Mouse (Mus musculus) kidney, postnatal 14 days (tissue): ENCODE results near the gene Nt5c3b.
A peak's percentile ranks its signal among the peaks of the same experiment; 100 is the strongest.

Experiments
- DNase-seq: peaks from one replicate; pipeline ENCODE4 v3.0.0; 2022; ENCODE audit warnings: mixed read lengths

Nt5c3b gene

GRCm38 (mm10) chr11:100441797-100442196 is at the start of gene Nt5c3b, which contains the start of gene Klhl10:
Gene Nt5c3b (minus strand): TSS chr11:100441808.
Gene Klhl10 (plus strand): TSS chr11:100441917.
- no peak for DNase-seq

DNA sequence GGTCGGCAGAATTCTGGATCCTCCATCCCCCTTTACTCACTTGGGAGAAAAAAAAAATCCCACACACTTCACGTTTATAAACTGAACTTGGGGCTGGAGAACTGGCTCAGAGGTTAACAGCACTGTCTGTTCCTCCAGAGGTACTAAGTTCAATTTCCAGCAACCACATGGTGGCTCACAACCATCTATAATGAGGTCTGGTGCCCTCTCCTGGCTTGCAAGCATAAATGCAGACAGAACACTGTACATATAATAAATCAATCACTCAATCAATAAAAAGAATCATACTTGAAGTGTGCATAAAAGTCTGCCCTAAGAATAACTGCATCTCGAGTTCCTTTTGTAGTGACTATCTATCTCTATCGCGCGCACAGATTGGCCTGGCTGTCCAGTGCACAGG is 49.3 kb upstream of the Nt5c3b start:
- DNase-seq, result no peak

DNA sequence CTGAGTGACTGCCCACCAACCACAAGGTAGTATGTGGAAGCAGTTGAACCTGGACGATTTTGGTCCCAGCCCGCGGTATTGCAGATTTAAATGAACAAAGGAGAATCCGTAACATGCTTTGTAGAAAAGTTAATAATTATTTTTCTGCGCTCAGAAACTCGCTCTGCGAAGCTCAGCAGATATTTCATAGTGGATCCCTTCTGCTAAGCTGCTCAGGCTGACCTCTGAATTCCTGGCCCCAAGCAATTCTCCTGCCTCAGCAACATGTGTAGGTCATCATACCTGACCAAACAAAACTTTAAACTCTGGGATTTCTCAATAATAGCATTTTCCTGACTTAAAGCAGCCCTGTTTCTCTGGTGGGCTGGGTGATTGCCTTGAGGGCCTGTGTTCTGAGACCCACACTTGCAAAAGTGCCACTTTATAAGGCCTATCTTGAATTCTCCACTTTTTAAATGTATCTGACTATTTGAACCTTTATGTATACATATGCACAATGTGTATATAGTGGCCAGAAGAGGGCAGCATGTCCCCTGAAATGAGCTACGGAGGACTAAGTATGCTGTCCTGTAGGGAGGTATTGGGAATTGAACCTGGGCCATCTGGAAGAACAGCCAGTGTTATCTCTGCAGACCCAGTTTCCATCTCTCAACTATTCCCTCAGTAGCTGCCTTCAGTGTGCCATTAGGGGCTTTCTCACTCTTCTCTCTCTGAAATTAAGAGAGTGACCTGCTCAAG is 44.4 kb upstream of the Nt5c3b start:
- DNase-seq, result peak; percentile 49

DNA sequence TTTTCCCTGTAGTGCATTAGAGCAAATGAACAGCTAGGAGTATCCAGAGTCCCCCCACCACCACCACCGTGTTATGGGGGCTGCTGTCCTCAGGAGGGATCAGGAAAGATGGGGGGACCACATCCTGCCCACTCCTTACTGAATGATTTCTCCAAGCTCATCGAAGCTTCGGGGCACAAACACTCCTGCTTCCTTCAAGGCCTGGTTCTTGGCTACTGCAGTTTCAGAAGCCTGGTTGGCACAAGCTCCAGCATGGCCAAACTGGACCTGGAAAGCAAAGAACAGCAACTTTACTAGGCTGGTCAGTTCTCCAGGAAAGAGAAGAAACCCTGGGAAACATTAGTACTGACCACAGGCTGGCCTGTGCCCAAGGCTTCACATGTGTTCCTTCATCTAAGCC is 42.9 kb upstream of the Nt5c3b start:
- no peak for DNase-seq

DNA sequence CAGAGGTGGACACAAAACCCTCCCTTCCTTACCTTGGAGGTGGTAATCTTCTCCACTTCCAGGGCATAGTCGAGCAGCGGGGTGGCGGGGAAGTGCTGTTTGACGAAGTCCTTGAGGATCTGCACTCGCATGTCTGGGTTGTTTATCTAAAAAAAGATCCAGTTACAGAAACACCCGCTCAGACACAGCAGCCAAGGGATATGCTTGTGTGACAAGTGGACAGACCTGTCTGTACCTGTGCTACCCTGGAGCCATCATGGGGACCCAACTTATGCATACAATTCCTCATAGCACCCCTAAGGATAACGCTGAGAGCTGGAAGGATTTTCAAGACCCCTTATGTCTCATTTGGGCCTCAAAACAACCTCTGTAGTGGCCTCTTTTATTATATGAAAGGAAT is 37.5 kb upstream of the Nt5c3b start:
- DNase-seq, result no peak

GRCm38 (mm10) chr11:100476281-100476680 is 34.7 kb upstream of the Nt5c3b start:
- DNase-seq, result no peak

GRCm38 (mm10) chr11:100472935-100473295 is 31.3 kb upstream of the Nt5c3b start:
- no peak for DNase-seq

DNA sequence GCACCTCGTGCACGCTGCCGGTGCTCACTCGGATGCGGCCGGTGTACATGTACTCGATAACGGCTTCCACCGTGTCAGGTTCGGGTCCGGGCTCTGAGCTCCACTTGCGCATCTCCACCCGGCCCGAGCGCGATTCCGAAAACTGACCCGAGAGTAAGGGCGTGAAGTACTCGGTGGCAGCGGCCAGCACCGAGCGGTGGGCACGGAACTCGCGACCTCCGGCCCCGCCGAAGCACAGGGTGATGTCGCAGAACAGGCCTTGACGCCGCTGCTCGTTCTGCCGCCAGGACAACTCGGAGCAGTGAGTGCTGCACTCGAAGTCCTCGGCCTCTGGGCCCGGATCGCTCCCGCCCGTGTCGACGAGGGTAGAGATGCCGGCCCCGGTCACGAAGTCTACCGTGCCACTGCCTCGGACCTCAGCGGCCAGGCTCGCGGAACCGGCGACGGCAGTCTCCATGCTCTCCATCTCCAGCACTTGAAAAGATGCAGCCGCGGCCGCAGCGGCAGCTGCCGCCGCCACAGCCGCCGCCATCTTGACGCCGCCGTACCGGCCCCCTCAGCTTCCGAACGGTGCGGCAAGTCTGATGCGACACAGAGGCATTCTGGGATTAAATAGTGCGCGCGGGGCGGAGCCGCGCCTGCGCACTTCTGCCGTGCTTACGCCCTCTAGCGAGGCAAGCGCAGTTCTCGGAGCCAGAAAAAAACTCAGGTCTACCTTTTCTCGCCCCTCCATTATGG is 30.8 kb upstream of the Nt5c3b start, which contains the start of gene Klhl11:
Gene Klhl11, minus strand, starts transcription at position 545 of the 738 bp plus-strand sequence.
- DNase-seq, result peak; percentile 94

DNA sequence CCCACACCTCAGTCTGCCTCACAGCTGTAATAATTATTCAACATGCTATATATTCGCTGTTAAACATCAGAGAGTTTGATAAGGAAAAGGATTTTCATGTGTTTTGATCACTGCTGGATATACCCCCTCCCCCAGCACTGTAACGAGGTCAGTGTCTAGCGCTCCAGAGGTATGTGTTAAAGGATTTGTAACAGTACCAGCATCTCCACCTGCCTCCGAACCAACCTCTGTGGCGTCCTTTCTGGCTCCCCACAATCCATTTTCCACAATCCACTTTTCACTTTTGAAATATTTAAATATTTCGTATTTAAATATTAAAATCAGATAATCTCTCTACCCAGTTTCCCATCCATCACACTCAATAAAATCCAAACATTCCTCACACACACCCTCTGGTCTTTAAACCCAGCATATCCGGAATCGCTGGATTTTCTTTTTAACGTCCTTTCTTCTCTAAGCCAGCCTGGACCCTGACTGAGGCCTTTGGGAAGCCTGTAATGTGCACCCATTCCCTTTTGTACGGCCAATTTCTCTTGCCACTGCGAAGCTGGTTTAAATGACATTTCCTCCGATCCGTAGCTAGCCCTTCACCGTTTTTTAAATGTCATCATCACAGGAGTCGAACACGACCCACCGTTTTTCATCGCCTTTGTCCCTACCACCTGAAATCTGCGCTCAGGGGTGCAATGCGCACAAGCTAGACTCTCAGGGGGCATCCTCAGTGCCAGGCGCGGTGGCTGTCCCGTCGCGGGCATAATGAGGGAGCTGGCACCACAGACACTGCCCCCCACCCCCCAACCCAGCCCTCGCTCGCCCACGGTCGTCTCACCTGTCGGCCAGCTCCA is 30.0 kb upstream of the Nt5c3b start:
- no peak for DNase-seq

DNA sequence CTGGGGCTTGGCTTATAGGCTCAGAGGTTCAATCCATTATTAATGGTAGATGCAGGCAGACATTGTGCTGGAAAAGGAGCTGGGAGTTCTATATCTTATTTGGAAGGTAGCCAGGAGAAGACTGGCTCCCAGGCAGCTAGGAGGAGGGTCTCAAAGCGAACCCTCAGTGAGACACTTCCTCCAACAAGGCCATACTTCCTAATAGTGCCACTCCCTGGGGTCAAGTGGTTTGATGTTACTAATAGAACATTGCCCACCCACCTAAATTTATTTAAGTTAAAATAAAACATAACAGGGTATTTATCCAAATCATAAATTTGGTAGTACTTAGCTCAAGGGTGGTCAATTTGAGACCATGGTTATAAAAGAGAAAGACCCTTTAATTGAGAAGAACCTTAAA is 24.2 kb upstream of the Nt5c3b start:
- DNase-seq, result no peak

DNA sequence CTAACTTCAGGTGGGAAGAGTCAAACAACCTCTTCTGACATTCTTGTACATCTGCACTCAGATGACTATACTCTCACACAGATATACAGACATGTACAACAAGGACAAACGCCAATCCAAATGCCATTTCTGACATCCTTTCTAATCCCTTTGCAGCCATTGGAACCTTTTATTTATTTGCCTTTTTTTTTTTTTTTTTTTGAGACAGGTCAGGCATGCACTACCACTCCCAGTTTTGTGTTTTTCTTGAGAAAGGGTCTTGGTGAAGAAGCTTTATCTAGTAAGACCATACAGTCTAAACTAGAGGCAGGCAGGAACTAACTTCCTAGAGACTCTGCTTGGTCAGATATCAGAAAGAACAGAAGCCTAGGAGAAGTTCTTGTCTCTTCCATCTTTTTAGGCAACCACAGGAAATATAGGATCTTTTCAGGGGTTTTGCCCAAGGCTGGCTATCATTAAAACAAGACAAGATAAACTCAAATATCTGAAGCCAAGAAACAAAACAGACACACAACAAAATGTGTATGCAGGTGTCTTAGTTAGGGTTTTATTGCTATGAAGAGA is 23.7 kb upstream of the Nt5c3b start:
- DNase-seq, result no peak

DNA sequence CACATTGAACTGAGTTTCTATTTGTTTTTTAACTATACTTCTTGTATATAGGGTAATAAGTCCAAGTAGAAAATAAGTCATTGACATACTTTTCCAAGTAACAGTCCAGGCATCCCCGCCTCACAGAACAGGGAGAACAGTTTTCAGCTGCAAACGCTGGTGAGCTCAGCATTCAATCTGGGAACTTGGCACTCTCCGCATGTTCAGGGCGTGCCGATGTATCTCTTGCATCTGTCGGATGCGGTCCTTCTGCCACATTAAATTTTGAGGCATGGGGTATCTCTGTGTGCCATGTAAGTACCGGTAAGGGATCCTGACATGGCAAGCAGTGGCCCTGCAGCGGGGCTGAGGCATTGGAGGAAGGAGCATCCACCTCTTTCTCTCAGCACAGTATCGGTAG is 21.1 kb upstream of the Nt5c3b start:
- no peak for DNase-seq

DNA sequence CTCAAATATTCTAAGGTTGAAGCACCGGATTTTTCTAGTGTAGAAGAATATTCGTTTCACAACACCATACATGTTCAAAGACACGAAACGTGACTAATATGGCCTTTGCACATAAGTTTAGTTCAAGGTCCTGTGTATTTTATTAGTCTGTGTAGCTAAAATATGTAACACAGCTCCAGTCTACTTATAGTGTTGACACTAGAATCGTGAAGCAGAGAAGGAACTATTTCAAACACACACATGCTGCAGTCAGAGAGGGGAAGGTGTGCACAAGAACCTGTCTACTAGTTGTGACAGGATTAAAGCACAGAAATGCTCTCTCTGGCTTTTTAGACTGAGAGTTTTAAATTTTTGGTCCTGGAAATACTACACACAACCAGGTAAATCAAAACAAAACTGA is 16.1 kb upstream of the Nt5c3b start:
- no peak for DNase-seq

DNA sequence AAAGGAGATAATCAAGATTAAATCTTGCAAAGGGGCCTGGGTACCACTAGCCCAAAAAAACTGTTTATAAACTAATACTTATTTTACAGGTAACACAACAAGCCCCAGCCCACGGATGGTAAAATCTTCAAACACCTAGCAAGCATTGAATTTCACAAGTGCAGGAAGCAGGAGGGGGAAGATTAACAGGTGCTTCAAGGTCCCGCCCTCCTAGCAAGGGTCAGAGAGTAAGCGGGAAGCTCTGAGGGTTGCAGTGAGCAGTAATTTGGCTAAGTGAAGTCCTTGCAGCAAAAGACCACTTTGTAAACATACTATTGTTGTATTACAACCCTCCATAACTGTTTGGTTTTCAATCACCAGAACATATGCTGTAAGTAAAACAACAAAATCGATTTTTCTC is 15.6 kb upstream of the Nt5c3b start:
- no peak for DNase-seq

DNA sequence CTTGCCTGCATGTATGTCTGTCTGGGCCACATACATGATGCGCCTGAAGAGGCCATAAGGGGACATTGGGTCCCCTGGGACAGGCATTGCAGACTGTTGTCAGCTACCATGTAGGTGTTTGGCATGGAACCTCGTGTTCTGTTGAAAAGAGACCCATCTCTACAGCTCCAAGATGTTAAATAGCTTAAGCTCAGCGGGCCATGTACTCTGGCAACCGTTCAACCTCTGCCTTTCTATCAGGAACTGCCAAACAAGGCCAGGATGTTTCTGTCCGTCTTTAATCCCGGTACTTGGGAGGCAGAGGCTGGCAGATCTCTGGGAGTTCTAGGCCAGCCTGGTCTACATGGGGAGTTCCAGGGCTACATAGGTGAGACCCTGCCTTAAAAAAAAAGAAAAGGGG is 1.0 kb upstream of the Nt5c3b start:
- peak; percentile 45 for DNase-seq

DNA sequence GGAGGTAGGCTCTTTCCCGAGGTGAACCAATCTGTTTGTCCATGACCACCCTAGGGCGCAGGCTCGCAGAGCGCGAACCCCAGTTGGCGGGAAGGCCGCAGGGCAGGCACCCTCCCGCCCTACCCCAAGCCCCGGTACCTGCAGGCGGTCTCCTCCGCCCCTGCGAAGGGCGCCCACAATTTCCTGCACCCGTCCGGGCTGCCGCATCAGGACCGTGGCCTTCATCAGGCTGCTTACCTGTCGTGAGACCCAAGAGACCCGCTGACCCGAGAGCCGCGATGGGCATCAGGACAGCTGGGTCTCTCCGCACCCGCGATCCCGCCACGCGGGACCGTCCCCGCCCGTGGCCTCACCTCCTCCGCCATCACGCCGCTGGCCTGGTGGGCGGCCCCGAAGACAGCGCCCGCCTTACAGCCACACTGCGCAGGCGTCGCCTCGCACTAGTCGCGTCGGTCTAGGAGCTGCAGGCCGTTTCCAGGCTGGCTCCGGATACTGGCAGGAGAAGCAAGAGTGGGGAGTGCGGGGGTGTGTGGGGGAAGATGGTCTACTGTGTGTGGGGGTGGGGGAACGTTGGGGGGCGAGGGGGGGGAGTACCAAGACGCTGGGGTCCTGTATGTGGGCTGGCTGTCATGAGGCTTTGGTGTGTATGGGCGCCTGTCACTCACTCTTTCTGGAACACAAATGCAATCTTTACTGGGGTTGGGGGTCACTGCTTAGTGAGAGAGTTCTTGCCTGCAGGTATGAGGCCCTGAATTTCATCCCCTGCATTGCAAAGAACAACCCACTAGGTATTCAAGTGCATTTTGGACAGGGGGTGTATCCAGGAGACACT is 701 bp downstream of the Nt5c3b start:
- peak; percentile 92 for DNase-seq

DNA sequence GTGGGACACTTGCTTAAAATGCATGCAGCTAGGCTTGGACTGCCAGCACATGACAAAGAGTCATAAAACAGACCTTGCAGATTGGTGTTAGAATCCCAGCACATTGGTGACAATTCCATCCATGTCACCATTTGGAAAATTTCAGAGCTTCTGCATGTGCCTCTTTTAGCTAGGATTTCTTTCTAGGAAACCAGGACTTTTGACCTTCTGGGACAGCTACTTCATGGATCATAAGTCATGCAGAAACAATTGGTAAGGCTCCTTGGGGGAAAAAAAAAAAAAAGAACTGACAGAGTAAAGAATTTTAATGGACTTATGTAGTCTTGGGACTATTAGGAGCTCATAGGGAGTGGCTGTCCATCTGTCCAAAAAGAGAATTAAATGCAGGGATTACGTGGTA is 3.7 kb downstream of the Nt5c3b start:
- no peak for DNase-seq

DNA sequence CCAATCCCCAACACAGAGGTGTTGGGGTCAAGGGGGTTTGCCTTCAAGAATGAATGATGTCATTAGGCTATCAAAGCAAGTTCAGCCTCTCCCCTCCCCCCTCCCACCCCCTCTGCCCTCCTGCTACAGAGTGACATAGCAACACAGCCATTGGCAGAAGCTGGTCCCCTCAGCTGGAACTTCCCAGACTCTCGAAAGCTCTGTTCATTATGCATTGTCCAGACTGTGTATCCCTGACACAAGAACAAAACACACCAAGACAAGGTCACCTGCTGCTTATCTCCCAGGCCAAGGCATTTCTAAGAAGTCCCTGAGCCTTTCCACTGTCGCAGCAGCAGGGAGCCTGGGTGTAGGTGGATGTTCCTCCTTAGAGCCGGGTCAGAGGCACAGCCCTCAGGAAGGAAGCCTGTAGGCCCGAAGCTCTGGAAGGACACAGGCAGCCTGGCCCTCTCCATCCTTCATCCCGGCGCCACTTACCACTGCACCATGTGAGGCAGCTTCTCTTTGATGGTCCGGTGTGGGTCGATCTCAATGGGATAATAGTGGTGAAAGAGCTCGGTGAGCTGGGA is 5.8 kb downstream of the Nt5c3b start:
- DNase-seq, result no peak

DNA sequence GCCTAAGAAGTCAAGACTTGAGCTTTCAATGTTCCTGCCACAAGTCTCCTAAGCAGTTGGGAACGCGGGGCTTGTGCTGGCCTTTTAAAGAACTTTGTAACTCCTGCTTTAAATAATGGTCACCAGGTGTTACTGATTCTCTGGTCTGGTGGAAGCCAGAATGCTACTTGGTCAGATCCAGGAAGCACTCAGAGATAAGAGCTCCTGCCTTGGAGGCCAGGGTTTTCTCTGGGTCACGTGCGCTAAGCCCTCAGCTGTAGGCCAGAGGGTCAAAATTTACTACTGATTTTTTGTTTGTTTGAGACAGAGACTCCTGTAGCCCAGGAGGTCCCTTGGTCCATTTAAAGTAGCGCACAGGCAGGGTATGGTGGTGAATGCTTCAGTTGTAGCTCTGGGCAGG is 9.6 kb downstream of the Nt5c3b start:
- DNase-seq, result no peak

DNA sequence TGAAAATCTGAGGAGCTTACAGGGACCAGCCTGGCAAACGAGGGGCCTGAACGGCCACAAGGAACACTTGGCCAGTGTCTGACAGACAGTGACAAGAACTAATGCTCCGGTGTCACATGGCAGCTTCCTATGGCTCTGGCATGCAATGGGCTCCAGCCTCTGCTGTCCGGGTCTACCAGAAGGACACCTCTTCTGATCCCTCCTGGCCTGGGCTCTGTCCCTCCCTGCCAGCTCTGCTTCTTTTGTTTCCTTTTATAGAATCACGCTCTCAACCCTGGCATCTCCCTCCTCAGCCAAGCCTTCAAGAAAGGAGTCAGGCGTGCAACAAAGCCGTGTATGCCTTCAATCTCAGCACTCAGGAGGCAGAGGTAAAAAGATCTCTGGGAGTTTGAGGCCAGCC is 11.6 kb downstream of the Nt5c3b start:
- DNase-seq, result no peak

DNA sequence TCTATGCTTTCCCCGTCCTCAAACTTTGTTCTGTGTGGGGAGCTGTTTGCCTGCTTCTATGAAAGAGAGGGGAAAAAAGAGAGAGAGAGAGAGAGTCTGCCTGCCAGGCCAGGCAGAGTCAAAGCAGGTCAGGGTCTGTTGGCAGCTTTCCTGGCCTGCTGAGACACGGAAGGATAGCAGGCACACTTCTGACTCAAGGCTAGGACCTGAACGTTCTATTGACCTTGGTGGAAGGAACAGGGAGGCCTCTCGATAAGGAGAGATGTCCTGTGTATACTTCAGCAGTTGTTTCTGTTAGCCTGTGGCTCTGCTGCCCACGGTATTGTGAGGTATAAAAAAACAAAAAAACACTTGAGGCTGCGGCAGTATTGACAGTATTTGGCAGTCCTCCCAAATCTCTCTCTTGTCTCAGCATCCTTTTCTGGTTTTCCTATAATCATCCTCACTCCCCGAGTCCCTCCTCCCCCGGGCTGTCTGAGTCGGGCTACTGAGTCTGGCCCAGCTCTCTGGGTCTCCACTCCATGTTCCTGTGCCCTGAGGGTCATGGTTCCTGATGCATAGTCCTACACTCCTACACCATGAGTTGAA is 12.9 kb downstream of the Nt5c3b start:
- DNase-seq, result no peak

GRCm38 (mm10) chr11:100426820-100427219 is 14.8 kb downstream of the Nt5c3b start:
- no peak for DNase-seq
